ENCODE assay signal across 8 mouse cellular contexts in the genomic region with DNA sequence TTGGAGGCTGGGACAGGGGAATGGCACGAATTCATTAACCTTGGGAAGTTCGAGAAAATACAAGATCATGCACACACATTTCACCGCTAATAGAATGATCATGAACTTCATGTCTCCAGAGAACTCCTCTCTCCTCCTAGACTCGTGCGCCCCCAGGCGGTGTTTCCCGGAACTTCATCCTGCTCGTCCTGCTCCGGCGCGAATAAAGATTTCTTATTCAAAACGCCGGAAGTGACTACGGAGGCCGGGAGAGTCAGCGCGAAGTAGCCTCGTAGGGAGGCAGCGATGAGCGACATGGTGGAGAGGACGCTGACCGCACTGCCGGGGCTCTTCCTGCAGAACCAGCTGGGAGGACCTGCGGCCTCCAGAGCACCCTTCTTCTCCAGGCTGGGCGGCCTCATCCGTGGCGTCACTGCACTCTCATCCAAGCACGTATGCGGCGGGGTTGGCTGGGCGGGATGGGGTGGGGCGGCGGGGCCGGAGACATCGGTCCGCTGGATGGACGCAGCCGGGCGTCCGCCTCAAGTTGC. TPM values are rescaled to one million over a fixed set of nuclear protein-coding genes. Genes with fewer than 3 reads are reported as not detected.
A peak's percentile ranks its signal among the peaks of the same experiment; 100 is the strongest.
DNase-seq lines count a peak whose midpoint lies in the region; ATAC-seq and TF ChIP-seq lines count a peak whose summit lies in the region.

A gene (plus strand): TSS at position 249 of the 530 bp plus-strand sequence.

- peak within 1 kb of the TSS; percentile 79 to 90 for H3K4me3 ChIP-seq in ES-E14 (ENCODE audit: insufficient read depth in 1 of 2, low read depth in 1 of 2, low read length in 2 of 2, poor library complexity in 1 of 2, severe bottlenecking in 1 of 2)
- H3K4me3 ChIP-seq in forebrain, embryonic 15.5 days: peak within 1 kb of the TSS; percentile 97
- H3K4me3 ChIP-seq in layer of hippocampus, adult 2 months: peak within 1 kb of the TSS; percentile 74
- peak within 1 kb of the TSS; percentile 84 for H3K4me3 ChIP-seq in lung, embryonic 14.5 days (ENCODE audit: low read depth, low read length)
- peak within 1 kb of the TSS; percentile 91 for H3K4me3 ChIP-seq in olfactory bulb, adult 2 months (ENCODE audit: insufficient read depth, low read depth, low read length)
- peak within 1 kb of the TSS; percentile 94 for H3K4me3 ChIP-seq in thymus, adult 2 months (ENCODE audit: control insufficient read depth, insufficient read depth, low read length)

- peak within 1 kb of the TSS; percentile 90 for H3K9ac ChIP-seq in ES-E14 (ENCODE audit: insufficient read depth, low read depth, low read length, poor library complexity, severe bottlenecking)
- H3K9ac ChIP-seq in forebrain, embryonic 15.5 days (replicated peaks): peak within 1 kb of the TSS; percentile 97
- H3K9ac ChIP-seq in lung, embryonic 14.5 days: peak within 1 kb of the TSS; percentile 80

- DNase-seq in ES-E14 (ENCODE audit: low read depth, low spot score): peak; percentile 94
- peak; percentile 90 for DNase-seq in cerebellum, adult 11-12 months
- DNase-seq in heart, postnatal 36 days: peak; percentile 99 to 100
- DNase-seq in layer of hippocampus, adult 2 months (ENCODE audit: low spot score in 2 of 2): peak; percentile 92 to 99
- peak; percentile 98 for DNase-seq in lung, embryonic 14.5 days
- DNase-seq in thymus, adult 2 months: peak; percentile 97

- H3K27ac ChIP-seq in ES-E14 (ENCODE audit: insufficient read depth, low read depth, low read length, poor library complexity, severe bottlenecking): no peak within 1 kb of the TSS
- peak within 1 kb of the TSS; percentile 73; the same call in 1 of the 2 replicates for H3K27ac ChIP-seq in forebrain, embryonic 15.5 days (replicated peaks)
- peak within 1 kb of the TSS; percentile 95 for H3K27ac ChIP-seq in layer of hippocampus, adult 2 months
- H3K27ac ChIP-seq in lung, embryonic 14.5 days (ENCODE audit: low read depth): peak within 1 kb of the TSS; percentile 48
- H3K27ac ChIP-seq in olfactory bulb, adult 2 months (ENCODE audit: insufficient read depth, low read depth, low read length): no peak within 1 kb of the TSS
- no peak within 1 kb of the TSS for H3K27ac ChIP-seq in thymus, adult 2 months (ENCODE audit: control insufficient read depth, insufficient read depth, low read length)

- intact Hi-C loops in heart, postnatal 36 days (cut with DNase I): loop anchor here (1.0 to 5.0 kb wide), 2 partner anchors 74 to 411 kb away; no protein-coding TSS in a partner anchor

- peak within 1 kb of the TSS; percentile 63 for H3K4me2 ChIP-seq in forebrain, embryonic 15.5 days (replicated peaks)
- peak within 1 kb of the TSS; percentile 76 for H3K4me2 ChIP-seq in lung, embryonic 14.5 days

- H3K36me3 ChIP-seq in ES-E14 (ENCODE audit: control insufficient read depth, insufficient read depth, low read length, poor library complexity, severe bottlenecking): peaks cover 2% of the 10 kb centered on the region
- peaks cover 15% of the 10 kb centered on the region for H3K36me3 ChIP-seq in forebrain, embryonic 15.5 days
- H3K36me3 ChIP-seq in lung, embryonic 14.5 days (ENCODE audit: insufficient read depth): peaks cover 24% of the 10 kb centered on the region
- H3K36me3 ChIP-seq in thymus, adult 2 months (ENCODE audit: control insufficient read depth, insufficient read depth, low read length): peaks cover 15% of the 10 kb centered on the region

- H3K9me3 ChIP-seq in ES-E14 (ENCODE audit: control insufficient read depth, insufficient read depth, low read depth, low read length): no peaks in the 10 kb centered on the region
- no peaks in the 10 kb centered on the region for H3K9me3 ChIP-seq in forebrain, embryonic 15.5 days
- no peaks in the 10 kb centered on the region for H3K9me3 ChIP-seq in lung, embryonic 14.5 days (ENCODE audit: low read depth, low read length)

- TF ChIP-seq CTCF in layer of hippocampus, adult 2 months (conservative IDR thresholded peaks at IDR 0.05): peak; percentile 99
- TF ChIP-seq CTCF in lung, embryonic 14.5 days (IDR thresholded peaks at IDR 0.05; ENCODE audit: low read depth): peak; percentile 98
- peak; percentile 91 for TF ChIP-seq CTCF in olfactory bulb, adult 2 months (IDR thresholded peaks at IDR 0.05; ENCODE audit: insufficient read depth, low read depth, low read length)
- TF ChIP-seq CTCF in thymus, adult 2 months (IDR thresholded peaks at IDR 0.05; ENCODE audit: borderline replicate concordance, control insufficient read depth, extremely low read depth, insufficient read depth, low read length, poor library complexity): peak; percentile 84; the same call in 1 of the 2 replicates

- TF ChIP-seq POLR2A in olfactory bulb, adult 2 months (IDR thresholded peaks at IDR 0.05; ENCODE audit: insufficient read depth, low read depth, low read length): peak; percentile 74
- TF ChIP-seq POLR2A in thymus, adult 2 months (IDR thresholded peaks at IDR 0.05; ENCODE audit: control insufficient read depth, extremely low read depth, insufficient read depth, low read length, poor library complexity): peak; percentile 59; the same call in 1 of the 2 replicates

- ATAC-seq in forebrain, embryonic 15.5 days (replicated peaks): peak; percentile 96
- ATAC-seq in lung, embryonic 14.5 days (ENCODE audit: insufficient read depth): peak; percentile 91

- in situ Hi-C loops in ES-E14 (cut with MboI; ENCODE audit: low sequenced_read_pairs in 2 of 2, unreplicated experiment in 2 of 2): loop anchor here in 1 of 2 experiments (10.0 kb wide), 1 partner anchor 224 kb away; a partner anchor contains a TSS

- under 1% methylated on average over 40 of the region's 40 CpGs for WGBS in forebrain, embryonic 15.5 days
- WGBS in lung, embryonic 14.5 days: under 1% methylated on average over 40 of the region's 40 CpGs
- under 1% methylated on average over 40 of the region's 40 CpGs for WGBS in olfactory bulb, adult 2 months
- WGBS in thymus, adult 2 months: 1% methylated on average over 40 of the region's 40 CpGs

- H3K27me3 ChIP-seq in forebrain, embryonic 15.5 days: no peaks in the 10 kb centered on the region
- no peaks in the 10 kb centered on the region for H3K27me3 ChIP-seq in lung, embryonic 14.5 days (ENCODE audit: insufficient read depth, low read length)
- no peaks in the 10 kb centered on the region for H3K27me3 ChIP-seq in thymus, adult 2 months (ENCODE audit: control insufficient read depth, insufficient read depth, low read length)

- H3K4me1 ChIP-seq in ES-E14 (ENCODE audit: control insufficient read depth in 2 of 2, insufficient read depth in 2 of 2, low read length in 2 of 2, poor library complexity in 1 of 2): peaks cover 0 to 7% of the 10 kb centered on the region in 2 experiments; a peak in 1 of 4 replicates
- peaks cover 16% of the 10 kb centered on the region for H3K4me1 ChIP-seq in forebrain, embryonic 15.5 days
- 0 out of 2 replicates have a peak, but pooled peaks cover 4% of the 10 kb centered on the region for H3K4me1 ChIP-seq in lung, embryonic 14.5 days (ENCODE audit: insufficient read depth)
- H3K4me1 ChIP-seq in olfactory bulb, adult 2 months (ENCODE audit: control insufficient read depth, insufficient read depth, low read length): 0 out of 2 replicates have a peak, but pooled peaks cover 2% of the 10 kb centered on the region
- H3K4me1 ChIP-seq in thymus, adult 2 months (replicated peaks; ENCODE audit: control insufficient read depth, insufficient read depth, low read length): peaks cover 7% of the 10 kb centered on the region

TF ChIP-seq in ES-E14, 5 proteins besides CTCF, POLR2A, EP300 and RAD21:
- peak; percentile 84 for TF ChIP-seq HCFC1 (IDR thresholded peaks at IDR 0.05; ENCODE audit: borderline replicate concordance, insufficient read depth, low read length)
- TF ChIP-seq ZNF384 (IDR thresholded peaks at IDR 0.05; ENCODE audit: low read depth, low read length): peak; percentile 94
- TF ChIP-seq MAFK (IDR thresholded peaks at IDR 0.05; ENCODE audit: insufficient read depth, low read depth, low read length): no peak
- TF ChIP-seq ZC3H11A (IDR thresholded peaks at IDR 0.05; ENCODE audit: borderline replicate concordance, low read depth, low read length): 0 out of 2 replicates have a peak, but pooled peaks have one; percentile 20
- no peak for TF ChIP-seq CHD2 (IDR thresholded peaks at IDR 0.05; ENCODE audit: low read depth, low read length)

RNA-seq across cellular contexts. Expression of the gene that starts here (rescaled TPM):
- 11.4 and 14.4 TPM in 2 replicates for total RNA-seq in ES-E14 (2012; rRNA removed)
- 11.6 and 11.9 TPM in 2 replicates for polyA plus RNA-seq in forebrain, embryonic 15.5 days (2015; fragmentation: Nextera tagmentation; extraction: Ambion mirVana)
- total RNA-seq in heart, postnatal 36 days (2021): 1 to 10 TPM; 6.2 to 6.4 TPM
- 10 to 100 TPM; 12.3 to 13.1 TPM for total RNA-seq in layer of hippocampus, adult 2 months (2021)
- polyA plus RNA-seq in lung, embryonic 14.5 days (2014; fragmentation: Nextera tagmentation; extraction: Ambion mirVana): 11.2 and 11.9 TPM in 2 replicates
- polyA plus RNA-seq in olfactory bulb, adult 2 months (2012; ENCODE audit: insufficient read depth, insufficient read length, low replicate concordance, missing spikeins): not detected in 2 replicates
- 5.9 and 6.8 TPM in 2 replicates for polyA plus RNA-seq in thymus, adult 2 months (2012; rRNA removed)

Comparison
In these comparisons a context has a peak if more than half of its experiments do, and no peak if none do; other contexts are left out.
1. H3K27ac ChIP-seq: peak in forebrain, embryonic 15.5 days (single experiment), layer of hippocampus, adult 2 months (single experiment) and lung, embryonic 14.5 days (single experiment); none in ES-E14 (single experiment), olfactory bulb, adult 2 months (single experiment) and thymus, adult 2 months (single experiment).
2. Peak in every context shown above with its lines, with median percentiles within 50 percentile points of each other: DNase-seq, H3K4me3 ChIP-seq, H3K9ac ChIP-seq and CTCF ChIP-seq.